In genomic region chr13:24297252-24297651, GRCm38 (mm10) we compare ENCODE assay signal across 8 mouse cellular contexts. TPM values are rescaled to one million over a fixed set of nuclear protein-coding genes. Genes with fewer than 3 reads are reported as not detected.
DNase-seq lines count a peak whose midpoint lies in the region; ATAC-seq and TF ChIP-seq lines count a peak whose summit lies in the region.
"Had no signal": no experiment of that assay in that cellular context is flagged by ENCODE, and none has a peak within 500 bp of the region (broad histone marks: within the 10 kb centered on the region; RNA-seq: fewer than 3 reads in every experiment).

No protein-coding gene starts in this region.

- ATAC-seq in neutrophil, adult 5-6 weeks (ENCODE audit: extremely low read depth, insufficient number of reproducible peaks, low FRiP score, poor library complexity, severe bottlenecking), result peak; percentile 67; the same call in 1 of the 2 replicates

- no peak overlapping the region for H3K27ac ChIP-seq in left cerebral cortex, adult 2 months

- no peak overlapping the region for H3K4me3 ChIP-seq in left cerebral cortex, adult 2 months
- H3K4me3 ChIP-seq: megakaryocyte, embryonic 14.5 days had no signal

- DNase-seq in left cerebral cortex, adult 2 months (ENCODE audit: extremely low spot score in 1 of 2, low spot score in 2 of 2), result peak; percentile 30 to 46
- DNase-seq in left cerebral cortex, adult 8-10 months (ENCODE audit: low spot score in 2 of 2), result no peak
- peak; percentile 50 for DNase-seq in ES-CJ7 (ENCODE audit: low read depth, low spot score)
- DNase-seq in ZHBTc4 (ENCODE audit: low read depth, low spot score), result peak; percentile 63
- DNase-seq in embryo, embryonic 9.5 days (ENCODE audit: extremely low spot score), result peak; percentile 57
- DNase-seq in layer of hippocampus, postnatal 10 days (ENCODE audit: low spot score in 2 of 2), result peak; percentile 66 to 70

- peak; percentile 95 for TF ChIP-seq CTCF in left cerebral cortex, adult 2 months (IDR thresholded peaks at IDR 0.05)

- intact Hi-C loops in left cerebral cortex, adult 2 months (cut with DNase I), result loop anchor here (5.0 kb wide), 3 partner anchors 270 to 505 kb away; no protein-coding TSS in a partner anchor

RNA-seq across cellular contexts. Expression of gene Carmil1, which starts 16.7 kb away (rescaled TPM):
- total RNA-seq in left cerebral cortex, adult 2 months (2021), result 10 to 100 TPM; 32.5 to 34.3 TPM
- 10 to 100 TPM; 28.4 to 37.9 (median 31.1) TPM for total RNA-seq in left cerebral cortex, adult 8-10 months (2022)
- total RNA-seq in layer of hippocampus, postnatal 10 days (2021), result 10 to 100 TPM; 41.0 to 44.3 TPM
- total RNA-seq in neutrophil, adult 5-6 weeks (2017), result 39.3 and 42.2 TPM in 2 replicates

RNA-seq across cellular contexts. Expression of gene Cmah, which starts 30.0 kb away (rescaled TPM):
- under 1 TPM; 0.35 to 0.97 TPM for total RNA-seq in left cerebral cortex, adult 2 months (2021)
- total RNA-seq in left cerebral cortex, adult 8-10 months (2022), result 1 to 10 TPM in 2 of 4 experiments, under 1 TPM in 2; 0.70 to 1.3 (median 0.92) TPM
- under 1 TPM; 0.36 to 0.41 TPM for total RNA-seq in layer of hippocampus, postnatal 10 days (2021)
- 179 and 208 TPM in 2 replicates for total RNA-seq in neutrophil, adult 5-6 weeks (2017)

Comparison
In these comparisons a context has a peak if more than half of its experiments do, and no peak if none do; other contexts are left out.
1. DNase-seq: peak in left cerebral cortex, adult 2 months (2 of 2), ES-CJ7 (single experiment), ZHBTc4 (single experiment), embryo, embryonic 9.5 days (single experiment) and layer of hippocampus, postnatal 10 days (2 of 2); none in left cerebral cortex, adult 8-10 months (0 of 2).
2. RNA of gene Cmah, which starts 30.0 kb away (total RNA-seq): 179 to 208 TPM in neutrophil, adult 5-6 weeks; 0.70 to 1.3 TPM in left cerebral cortex, adult 8-10 months, 0.35 to 0.97 TPM in left cerebral cortex, adult 2 months and 0.36 to 0.41 TPM in layer of hippocampus, postnatal 10 days; every median in the first group is over 10 times any median in the second.